Mouse (Mus musculus): ENCODE measurements around the gene Gsg1l2. TPM values are rescaled to one million over a fixed set of nuclear protein-coding genes. Genes with fewer than 3 reads are reported as not detected.

The Gsg1l2 gene
- 0.08 TPM in 1 of 2 replicates, not detected in the other for polyA plus RNA-seq (2012; rRNA removed)

DNA sequence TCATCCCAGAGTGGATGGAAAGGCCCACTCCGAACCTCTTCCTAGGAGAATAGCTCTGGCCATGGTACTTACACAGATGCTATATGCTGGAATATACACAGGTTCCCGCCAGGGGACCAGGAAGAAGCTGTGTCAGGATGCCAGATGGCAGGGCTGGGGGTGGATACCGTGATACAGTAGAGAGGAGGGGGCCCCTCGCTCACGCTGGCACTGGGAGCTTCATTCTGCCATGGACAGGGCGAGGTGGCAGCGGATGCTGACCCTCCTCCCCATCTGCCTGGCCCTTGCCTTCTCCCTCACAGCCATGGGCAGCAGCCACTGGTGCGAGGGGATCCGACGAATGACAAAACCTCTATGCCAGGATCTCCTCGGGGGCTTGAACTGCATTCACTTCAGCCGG, at the start of gene Gsg1l2:
Gene Gsg1l2 (plus strand): TSS at position 230 of the 400 bp plus-strand sequence.
- DNase-seq (ENCODE audit: extremely low spot score in 1 of 2, low spot score in 1 of 2) = no peak

DNA sequence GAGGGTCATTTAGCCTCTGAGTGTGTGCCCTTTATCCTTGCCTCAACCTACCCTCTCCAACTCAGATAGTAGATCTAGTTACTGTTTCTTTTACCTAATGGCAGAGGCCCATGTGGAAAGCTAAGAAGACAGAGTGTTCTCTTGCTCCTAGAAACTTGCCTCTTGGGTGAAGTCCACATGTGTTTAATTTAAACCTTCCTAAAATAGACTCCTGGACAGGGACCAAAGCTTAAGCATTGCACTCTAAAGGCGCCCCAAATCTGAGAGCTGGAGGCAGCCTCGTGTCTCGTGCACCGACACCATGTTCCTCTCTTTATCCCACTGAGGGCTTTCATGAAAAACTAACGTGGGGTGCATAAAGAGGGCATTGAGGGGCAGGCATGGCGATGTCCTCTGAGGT, 47.3 kb upstream of the Gsg1l2 start:
- DNase-seq (ENCODE audit: extremely low spot score in 1 of 2, low spot score in 1 of 2) = peak; percentile 41 to 57

DNA sequence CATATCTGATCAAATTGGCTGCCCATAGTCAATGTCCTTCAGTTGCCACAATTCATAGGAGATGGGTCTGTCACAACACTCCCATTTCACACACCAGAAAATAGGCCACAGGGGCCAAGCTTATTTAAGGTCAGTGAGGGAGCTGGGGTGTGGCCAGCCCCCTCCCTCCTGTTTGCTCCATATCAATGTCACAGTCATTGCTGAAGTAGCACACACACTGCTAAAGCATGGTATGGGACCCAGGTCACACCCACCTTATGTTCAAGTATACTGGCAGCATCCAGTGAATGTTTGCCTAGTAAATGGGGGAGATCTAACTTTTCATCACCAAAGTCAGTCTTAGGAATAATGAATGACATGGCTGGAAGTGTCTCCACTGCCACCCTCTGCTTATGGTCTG, 45.7 kb upstream of the Gsg1l2 start:
- no peak for DNase-seq (ENCODE audit: extremely low spot score in 1 of 2, low spot score in 1 of 2)

DNA sequence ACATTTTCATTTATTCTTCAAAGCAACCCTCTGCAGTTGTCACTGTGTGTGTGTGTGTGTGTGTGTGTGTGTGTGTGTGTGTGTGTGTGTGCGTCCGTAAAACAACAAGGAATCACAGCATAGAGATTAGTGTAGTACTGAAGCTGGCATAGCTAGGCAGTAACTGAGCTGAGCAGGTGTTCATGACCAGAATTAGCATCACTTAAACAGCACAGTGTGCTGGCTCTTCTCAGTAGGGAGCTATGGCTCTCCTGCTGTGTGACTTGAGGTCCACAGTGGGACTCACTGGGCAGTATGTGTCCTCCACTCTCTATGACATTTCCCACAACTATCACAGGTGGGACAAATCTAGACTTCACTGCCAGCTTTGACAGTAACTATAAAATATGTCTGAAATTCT, 43.4 kb upstream of the Gsg1l2 start:
- DNase-seq (ENCODE audit: extremely low spot score in 1 of 2, low spot score in 1 of 2) = no peak

DNA sequence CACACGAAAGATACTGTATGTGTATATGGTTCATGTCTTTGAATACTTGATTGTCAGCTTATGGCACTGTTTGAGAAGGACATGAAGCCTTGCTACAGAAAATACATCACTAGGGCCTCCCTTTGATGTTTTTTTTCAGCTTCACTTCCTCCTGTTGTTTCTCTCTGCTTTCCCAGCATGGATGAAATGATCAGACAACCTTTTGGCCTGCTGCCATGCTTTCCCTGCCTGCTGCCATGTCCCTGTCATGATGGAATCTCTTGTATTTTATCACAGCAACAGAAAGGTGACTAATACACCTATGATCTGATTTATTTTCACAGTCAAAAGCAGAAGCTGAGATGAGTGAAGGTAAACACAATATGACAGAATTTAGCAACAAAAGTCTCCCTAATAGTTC, 40.7 kb upstream of the Gsg1l2 start:
- no peak for DNase-seq (ENCODE audit: extremely low spot score in 1 of 2, low spot score in 1 of 2)

DNA sequence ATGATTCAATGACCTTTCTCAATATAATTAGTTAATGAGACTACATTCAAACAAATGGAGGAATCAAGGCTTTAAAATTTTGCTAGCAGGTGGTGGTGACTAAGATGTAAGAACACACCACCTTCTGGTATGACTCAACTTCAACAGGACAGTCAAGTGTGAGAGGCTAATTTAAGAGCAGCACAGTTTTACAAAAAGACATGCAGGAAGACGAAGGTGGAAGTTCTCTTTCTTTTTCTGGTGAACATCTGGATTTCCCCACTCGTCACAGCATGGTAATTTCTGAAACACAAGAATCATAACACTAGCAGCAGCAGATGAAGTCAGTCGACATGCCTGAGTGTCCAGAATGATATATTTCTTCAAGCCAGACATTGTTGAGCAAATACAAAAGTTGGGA, 39.8 kb upstream of the Gsg1l2 start:
- peak; percentile 28 to 64 for DNase-seq (ENCODE audit: extremely low spot score in 1 of 2, low spot score in 1 of 2)

DNA sequence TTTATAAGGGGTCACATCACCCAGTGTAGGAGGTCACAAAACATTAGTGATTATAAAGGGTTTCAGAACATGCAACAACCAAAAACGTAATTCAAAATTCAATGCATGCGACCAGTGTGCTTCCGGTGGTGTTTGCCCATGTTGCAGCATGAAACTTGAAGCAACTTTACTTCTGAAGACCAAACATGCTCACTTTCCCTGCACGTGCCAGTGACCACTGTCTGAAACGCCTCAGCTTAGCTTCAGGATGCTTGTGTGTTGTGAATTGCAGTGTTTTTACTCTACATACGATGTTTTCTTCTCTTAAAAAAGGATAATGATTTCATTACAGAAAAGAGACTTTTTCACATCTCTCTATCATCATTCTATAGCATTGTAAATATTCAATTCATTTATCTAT, 36.1 kb upstream of the Gsg1l2 start:
- no peak for DNase-seq (ENCODE audit: extremely low spot score in 1 of 2, low spot score in 1 of 2)

DNA sequence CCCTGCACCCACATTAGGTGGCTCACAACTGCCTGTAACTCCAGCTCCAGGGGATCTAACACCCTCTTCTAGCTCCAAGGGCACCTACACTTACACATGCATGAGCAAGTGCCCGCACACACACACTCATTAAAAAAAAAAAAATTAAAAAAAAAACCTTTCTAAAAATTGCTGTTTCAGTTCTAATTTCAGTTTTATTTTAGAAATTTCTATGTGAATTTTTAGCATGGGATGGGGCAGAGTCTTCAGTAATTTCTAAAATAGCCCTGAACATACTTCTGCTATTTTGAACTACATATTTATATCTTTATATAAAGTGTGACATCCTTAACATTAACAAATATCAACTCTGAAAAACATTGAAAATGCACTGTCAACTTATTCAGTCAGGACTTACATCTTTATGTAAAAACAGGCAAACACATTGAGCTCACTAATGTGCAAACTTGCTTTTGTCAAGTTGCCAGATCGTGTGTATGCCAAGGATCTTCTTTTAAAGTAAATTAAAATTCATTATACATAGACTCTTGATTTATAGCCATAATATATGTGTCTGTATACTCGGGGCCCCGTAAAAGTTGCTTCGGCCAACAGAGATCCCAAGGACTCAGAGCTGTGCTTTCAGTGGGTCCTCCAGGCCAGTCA, 35.4 kb upstream of the Gsg1l2 start:
- DNase-seq (ENCODE audit: extremely low spot score in 1 of 2, low spot score in 1 of 2) = peak in 1 of 2 experiments; percentile 30

DNA sequence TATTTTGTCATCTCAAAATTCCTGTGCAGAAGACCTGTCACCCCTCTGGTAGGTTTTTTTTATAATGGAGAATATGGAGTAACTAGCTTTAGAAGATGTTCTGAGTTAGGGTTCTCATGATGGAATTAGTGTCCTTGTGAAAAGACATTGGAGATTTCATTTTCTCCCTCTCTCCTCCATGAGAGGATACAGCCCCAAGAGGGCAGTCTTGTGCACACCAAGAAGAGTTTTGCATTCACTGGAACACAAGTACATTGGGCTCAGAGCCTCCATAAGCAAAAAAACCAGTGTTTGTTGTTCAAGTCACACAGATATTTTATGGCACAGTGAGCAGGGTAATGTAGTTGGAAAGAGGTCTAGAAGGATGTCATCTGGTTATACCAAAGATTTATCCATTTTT, 32.8 kb upstream of the Gsg1l2 start:
- no peak for DNase-seq (ENCODE audit: extremely low spot score in 1 of 2, low spot score in 1 of 2)

DNA sequence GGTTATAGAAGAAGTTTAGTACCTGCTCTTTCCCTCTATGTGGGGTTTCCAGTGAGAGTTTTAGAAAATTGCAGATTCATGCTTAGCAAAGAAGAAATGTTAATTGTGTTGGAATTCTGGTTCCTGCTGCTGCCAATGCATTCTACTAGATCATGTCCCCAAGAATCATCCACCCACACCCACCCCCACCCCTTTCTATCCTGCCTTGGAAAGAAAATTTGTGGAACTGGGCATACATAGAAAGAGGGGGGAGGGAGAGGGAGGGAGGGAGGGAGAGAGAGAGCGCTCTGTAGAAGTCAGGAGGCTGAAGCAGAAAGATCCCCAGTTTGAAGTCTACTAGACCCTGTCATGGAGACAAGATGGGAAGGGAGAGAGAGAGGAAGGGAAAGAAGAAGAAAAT, 18.1 kb upstream of the Gsg1l2 start:
- no peak for DNase-seq (ENCODE audit: extremely low spot score in 1 of 2, low spot score in 1 of 2)

DNA sequence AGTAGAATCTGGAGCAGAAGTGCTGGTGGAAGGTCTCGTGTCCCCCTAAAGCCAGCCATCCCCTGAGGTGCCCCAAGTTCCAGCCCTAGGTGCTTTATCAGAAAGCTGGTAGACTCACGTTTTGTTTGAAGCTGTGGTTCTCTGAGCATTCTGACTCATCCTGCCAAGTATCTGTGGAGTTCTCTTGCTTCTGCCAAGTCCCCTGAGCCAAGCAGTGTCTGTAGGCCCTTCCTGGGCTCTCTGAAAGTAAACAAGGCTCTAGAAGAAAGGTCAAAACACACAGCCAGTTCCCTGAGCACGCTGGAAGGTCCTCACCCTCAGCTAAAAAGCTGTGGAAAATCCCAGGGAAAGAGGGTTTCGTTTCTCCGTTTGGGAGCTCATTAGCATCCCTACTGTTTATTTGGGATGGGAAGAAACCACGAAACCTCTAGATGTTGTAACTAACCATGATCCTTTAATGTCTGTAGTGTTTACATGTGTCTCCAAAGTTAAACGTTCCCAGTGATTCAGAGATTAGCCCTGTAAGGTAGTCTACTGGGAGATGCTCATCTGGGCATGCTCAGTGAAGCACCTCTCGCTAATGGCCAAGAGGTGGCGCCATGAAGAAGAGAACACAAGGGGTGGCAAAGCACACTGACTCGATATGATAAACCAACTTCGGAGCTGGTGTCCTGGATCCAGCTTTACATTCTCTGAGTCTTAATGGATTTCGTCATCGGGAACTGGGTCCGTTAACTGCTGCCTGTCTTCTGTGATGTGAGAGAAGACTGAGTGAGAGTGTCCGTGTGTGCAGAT, 16.8 kb upstream of the Gsg1l2 start:
- no peak for DNase-seq (ENCODE audit: extremely low spot score in 1 of 2, low spot score in 1 of 2)

DNA sequence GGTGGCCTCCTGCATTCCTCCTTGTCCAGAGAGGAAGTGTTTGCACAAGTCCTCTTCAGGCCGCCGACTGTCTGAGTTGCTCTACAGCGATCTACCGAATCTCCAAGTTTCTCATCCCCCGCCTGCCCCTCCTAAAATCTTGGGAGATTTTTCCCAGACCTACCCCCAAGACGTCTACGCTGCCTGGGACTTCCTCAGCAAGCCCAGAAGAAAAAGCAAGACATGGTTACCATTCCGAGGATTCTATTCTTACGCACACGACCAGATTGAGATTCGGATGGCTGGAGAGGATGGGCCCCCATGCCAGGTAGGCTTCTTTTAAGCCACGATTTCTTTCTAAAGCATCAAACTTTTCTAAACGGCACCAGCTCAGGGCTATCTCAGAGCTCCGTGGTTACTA, 3.4 kb upstream of the Gsg1l2 start, which contains the start of gene Glp2r:
Gene Glp2r (minus strand): TSS at position 101 of the 400 bp plus-strand sequence.
- DNase-seq (ENCODE audit: extremely low spot score in 1 of 2, low spot score in 1 of 2) = no peak

DNA sequence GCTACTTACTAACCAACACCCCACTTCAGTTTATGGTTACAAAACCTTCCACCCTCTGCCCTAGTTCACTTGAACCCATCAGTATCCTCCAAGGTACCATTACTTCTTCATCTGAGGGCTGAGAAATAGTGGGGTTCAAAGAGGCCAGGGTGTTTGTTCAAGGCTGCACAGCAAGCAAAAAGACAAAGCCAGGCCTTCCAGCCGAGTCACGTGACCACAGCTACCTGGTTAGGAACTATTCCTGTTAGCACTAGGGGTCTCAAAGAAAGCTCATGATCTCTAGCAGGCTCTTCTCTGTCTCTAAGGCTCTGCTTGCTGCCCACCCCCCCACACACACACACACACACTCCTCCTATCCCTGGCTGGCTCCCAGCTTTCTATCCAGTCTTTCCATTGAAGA, 2.7 kb upstream of the Gsg1l2 start:
- no peak for DNase-seq (ENCODE audit: extremely low spot score in 1 of 2, low spot score in 1 of 2)

DNA sequence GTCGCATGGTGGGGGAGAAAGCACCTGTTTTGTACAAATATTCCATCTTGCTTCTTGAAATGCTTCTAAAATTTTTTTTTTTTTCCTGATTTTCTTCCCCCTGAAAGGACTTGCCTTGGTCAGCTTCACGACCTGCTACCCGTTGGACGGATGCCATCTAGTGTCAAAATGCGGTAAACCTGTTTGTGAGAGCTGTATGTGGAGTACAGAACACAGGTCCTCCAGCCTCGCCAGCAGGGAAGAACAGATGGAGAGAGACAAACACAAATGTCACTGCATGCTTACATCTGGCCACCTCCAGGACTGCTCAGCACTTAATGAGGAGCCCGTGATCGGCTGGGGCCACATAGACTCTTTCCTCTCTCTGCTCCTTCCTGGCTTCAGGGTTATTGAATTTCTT, 1.8 kb upstream of the Gsg1l2 start:
- DNase-seq (ENCODE audit: extremely low spot score in 1 of 2, low spot score in 1 of 2) = peak; percentile 60 to 86

DNA sequence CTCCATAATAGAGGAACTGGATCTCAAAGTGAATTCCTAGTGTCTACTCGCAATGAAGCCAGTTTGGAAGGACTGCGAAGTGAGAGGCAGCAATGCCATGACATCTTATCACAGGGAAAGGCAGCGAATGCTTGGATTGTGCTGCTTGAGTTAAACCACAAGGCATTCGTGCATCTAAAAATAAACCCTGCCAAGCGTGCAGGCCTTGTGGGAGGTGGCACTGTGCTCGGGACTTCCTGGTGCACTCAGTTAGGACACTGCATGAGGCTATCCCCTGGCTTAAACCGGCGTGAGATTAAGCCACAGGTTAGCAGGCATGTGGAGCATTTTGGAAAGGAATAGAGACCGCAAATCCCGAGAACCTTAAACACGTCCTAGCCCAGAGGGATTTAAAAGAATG, 15.8 kb downstream of the Gsg1l2 start:
- DNase-seq (ENCODE audit: extremely low spot score in 1 of 2, low spot score in 1 of 2) = no peak

DNA sequence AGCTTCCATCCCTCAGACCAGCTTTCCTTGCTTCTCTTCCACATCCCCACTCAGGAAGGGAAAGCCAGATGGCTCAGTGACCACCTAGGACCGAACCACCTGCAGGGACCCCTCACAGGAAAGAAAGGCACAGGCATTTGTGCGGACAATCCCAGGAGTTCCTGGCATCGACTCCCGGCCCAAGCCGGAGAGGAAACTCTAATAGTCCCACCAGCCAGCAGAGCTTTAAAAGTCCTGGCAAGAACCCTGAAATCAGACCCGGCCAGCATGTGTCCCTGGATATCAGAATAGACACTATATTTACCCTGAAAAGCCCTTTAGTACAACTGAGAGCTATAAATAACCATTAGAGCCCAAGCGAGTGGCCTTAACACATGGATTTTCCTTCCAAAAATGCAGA, 23.5 kb downstream of the Gsg1l2 start, which contains the start of gene Dhrs7c:
Gene Dhrs7c (plus strand): TSS at position 257 of the 400 bp plus-strand sequence.
- DNase-seq (ENCODE audit: extremely low spot score in 1 of 2, low spot score in 1 of 2) = no peak

DNA sequence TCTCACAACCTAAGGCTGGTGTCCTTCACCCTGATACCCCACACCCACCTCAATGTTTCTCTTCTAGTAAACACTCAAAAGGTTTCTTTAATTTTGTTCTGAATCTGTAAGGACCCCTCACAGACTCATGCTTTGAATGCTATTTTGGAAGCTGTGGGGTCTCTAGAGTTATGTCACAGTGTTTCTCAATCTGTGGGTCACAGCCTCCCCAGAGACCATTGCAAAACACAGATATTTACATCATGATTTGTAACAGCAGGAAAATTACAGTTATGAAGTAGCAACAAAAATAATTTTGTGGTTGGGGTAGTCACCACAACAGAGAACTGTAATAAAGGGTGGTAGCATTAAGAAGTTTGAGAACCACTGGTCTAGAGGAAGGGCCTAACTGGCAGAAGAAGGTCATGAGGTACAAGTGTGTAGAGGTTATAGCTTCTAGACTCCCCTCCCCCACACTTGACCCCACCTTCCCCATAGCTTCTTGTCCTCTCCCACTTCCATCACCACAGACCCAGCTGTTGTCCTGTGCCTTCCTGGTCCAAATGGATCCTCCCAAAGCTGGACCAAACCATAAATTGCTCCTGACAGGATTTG, 25.8 kb downstream of the Gsg1l2 start:
- no peak for DNase-seq (ENCODE audit: extremely low spot score in 1 of 2, low spot score in 1 of 2)

DNA sequence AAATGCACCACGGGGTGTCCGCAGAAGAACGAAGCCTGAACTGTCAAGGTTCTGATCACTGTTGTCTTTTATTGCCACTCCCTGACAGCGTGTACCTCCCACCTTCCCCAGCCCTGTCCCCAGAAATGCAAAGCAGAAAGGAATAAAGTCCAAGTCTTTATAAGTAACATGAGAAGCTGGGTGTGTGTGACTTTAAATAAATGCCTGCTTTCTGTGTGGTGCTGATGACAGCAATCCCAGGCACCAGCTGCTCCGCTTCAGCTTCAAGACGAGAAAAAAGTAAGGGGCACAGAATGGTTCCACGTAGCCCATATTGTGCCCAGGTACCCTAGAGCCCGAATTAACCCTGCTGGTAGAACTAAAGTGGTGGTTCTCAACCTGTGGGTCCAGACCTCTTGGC, 26.8 kb downstream of the Gsg1l2 start:
- DNase-seq (ENCODE audit: extremely low spot score in 1 of 2, low spot score in 1 of 2) = peak in 1 of 2 experiments; percentile 42

DNA sequence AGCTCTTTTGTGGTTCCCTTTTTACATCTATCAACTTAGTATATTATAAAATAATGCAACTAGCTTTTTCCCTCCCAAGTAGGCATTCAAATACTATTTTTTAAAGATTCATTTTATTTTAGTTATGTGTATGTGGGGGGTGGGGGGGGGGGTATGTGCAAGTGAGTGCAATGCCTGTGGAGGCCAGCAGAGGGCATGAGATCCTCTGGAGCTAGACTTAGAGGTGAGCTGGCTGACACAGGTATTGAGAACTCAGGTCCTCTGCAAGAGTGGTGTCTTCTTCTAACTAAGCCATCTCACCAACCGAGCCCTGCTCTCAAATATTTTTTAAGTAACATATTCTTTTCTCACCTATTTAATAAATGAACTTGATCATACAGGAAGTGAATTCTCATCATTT, 31.1 kb downstream of the Gsg1l2 start:
- no peak for DNase-seq (ENCODE audit: extremely low spot score in 1 of 2, low spot score in 1 of 2)

DNA sequence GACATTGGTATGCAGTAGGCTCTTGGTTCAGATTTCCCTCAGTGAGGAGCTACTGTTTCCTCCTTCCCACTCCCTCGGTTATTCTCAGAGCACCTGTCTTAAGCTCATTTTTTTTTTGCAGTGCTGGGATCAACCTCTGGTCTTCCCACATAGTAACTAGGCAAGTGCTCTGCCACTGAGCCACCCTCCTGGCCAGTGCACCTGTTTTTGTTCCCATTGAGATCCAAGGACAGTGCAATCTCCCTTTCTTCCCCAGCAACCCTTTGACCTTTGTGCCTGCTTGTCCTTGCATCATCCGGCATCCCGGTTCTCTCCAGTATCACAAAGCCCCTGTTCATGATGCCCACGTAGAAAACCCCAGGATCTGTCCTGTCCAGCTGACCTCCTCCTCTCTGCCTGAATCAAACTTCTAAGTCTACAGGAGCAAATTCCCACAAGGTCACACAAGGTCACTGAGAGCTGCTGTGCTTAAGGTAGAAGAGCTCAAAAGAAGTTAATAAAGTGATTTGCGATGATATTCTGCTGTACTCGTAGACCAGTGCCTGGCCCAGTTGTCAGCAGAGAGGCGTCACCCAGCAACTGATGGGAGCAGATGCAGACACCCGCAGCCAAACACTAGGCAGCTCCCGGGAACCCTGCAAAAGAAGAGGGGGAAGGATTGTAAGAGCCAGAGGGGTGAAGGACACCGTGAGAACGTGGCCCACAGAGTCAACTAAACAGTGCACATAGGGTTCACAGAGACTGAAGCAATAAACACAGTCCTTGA, 32.6 kb downstream of the Gsg1l2 start:
- no peak for DNase-seq (ENCODE audit: extremely low spot score in 1 of 2, low spot score in 1 of 2)

DNA sequence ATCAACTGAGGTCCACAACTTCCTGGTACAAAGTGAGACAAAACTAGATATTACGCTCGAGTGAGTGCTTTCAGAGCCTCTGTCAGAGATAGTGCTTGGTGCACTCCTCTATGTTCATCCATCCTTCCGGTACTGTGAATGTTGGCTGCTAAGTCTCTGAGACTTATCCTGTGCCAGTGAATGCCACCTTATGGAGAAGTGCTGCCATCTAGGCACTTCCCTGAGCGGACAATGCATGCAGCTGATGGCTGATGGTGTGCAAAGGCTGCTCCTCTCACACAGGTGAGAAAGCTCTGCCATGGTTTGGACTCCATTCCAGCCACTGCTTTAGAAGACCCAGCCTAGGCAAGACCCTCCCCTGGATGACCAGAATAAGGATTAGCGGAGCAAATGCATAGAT, 33.6 kb downstream of the Gsg1l2 start:
- DNase-seq (ENCODE audit: extremely low spot score in 1 of 2, low spot score in 1 of 2) = peak in 1 of 2 experiments; percentile 51

All from frontal cortex, adult 2 months (tissue).